Mouse (Mus musculus): ENCODE results near the gene Hlf. TPM values are rescaled to one million over a fixed set of nuclear protein-coding genes. Genes with fewer than 3 reads are reported as not detected.

Hlf gene
- total RNA-seq, 2 experiments from 2014 or later = 134 to 138 TPM

DNA sequence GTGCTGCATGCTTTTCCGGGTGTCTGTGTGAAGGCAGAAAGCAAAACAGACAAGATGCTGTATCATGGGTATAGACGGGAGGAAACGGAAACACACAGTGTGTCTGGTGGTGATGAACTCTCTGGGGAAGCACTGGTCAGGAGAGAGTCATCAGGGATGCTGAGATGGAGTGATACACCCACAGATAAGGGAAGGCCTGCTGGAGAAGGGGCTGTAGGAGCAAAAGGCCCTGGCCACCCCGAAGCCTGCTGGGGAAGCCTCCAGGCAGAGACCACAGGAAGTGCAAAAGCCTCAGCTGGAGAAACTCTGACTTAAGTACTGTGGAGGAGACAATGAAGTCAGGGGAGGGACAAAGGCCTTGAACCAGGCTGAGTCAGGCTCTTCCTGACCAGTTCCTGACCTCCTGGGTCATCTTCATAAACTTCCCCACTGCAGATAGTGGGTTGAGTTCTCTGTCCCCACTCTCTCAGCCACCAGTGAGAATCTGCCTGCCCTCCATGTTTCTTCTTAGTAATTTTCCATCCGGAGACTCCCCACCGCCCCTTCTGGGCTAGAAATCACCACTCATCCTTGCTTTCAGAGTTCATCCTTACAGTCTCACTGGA is 104.0 kb downstream of the Hlf start:
- DNase-seq (ENCODE audit: low spot score in 2 of 2) = no peak
- intact Hi-C loops (cut with DNase I) = no loop called here

Other genes with a start within 250 kb of the Hlf start
- 1 to 10 TPM; 3.6 to 4.4 TPM for gene Gm45716, start 203.2 kb downstream of the Hlf start, total RNA-seq (2021)
- 100 to 1,000 TPM; 215 to 239 TPM for gene Mmd, start 141.4 kb downstream of the Hlf start, total RNA-seq (2021)
- gene Stxbp4, start 247.2 kb upstream of the Hlf start, total RNA-seq (2021) = 10 to 100 TPM in 1 of 2 experiments, 1 to 10 TPM in 1; 9.4 to 12.7 TPM
- gene Cox11, start 247.3 kb upstream of the Hlf start, total RNA-seq (2021) = 10 to 100 TPM; 29.2 to 30.5 TPM

All from left cerebral cortex, postnatal 36 days (tissue).